Mouse (Mus musculus) heart, adult 2 months (tissue): ENCODE measurements around the gene Fkbpl.

ENCODE experiments used
- CTCF ChIP-seq: fragments of 200-600 bp; IDR thresholded peaks from 2 replicates; pipeline ENCODE4 v1.8.1; 2022; ENCODE audit warnings: antibody characterized with exemption, mild to moderate bottlenecking, moderate library complexity
- EP300 ChIP-seq: fragments of 200-500 bp; IDR thresholded peaks from 2 replicates; pipeline ENCODE4 v1.6.1; 2011; ENCODE audit warnings: low read depth, low read length, control low read depth; ENCODE audit not compliant: insufficient read depth
- POLR2A ChIP-seq: fragments of 200-500 bp; IDR thresholded peaks from 2 replicates; pipeline ENCODE4 v1.6.1; 2011; ENCODE audit warnings: mild to moderate bottlenecking, low read depth, low read length, control low read depth; ENCODE audit not compliant: insufficient read depth

DNA sequence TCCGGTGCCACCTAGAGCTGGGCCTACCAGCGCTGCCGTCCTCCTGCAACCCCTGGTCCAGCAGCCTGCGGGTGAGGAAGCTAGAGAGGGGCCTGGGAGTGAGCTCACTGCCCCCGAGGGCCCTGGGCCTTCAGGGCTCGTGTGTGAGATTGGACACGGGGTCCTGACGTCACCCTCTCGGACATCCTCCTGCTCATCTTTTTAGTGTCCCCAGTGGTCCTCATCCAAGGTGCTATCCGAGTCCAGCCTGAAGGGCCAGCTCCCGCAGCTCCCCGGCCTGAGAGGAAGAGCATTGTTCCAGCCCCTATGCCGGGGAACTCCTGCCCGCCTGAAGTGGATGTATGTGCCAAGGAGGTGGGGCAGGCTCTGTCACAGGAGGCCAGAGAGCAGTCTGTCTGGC is 6.2 kb downstream of the Fkbpl start:
- TF ChIP-seq POLR2A (no peak), EP300 (no peak), CTCF (no peak)
